Comparison of ENCODE assay signal across 11 mouse cellular contexts in genomic region chr12:76676477-76676876, GRCm38 (mm10). TPM values are rescaled to one million over a fixed set of nuclear protein-coding genes. Genes with fewer than 3 reads are reported as not detected.
DNase-seq lines count a peak whose midpoint lies in the region; ATAC-seq and TF ChIP-seq lines count a peak whose summit lies in the region.
"Had no signal": no experiment of that assay in that cellular context is flagged by ENCODE, and none has a peak within 500 bp of the region (broad histone marks: within the 10 kb centered on the region; RNA-seq: fewer than 3 reads in every experiment).

No protein-coding gene starts in this region.

- no peaks in the 10 kb centered on the region for H3K9me3 ChIP-seq in lung, embryonic 15.5 days
- H3K9me3 ChIP-seq in liver, embryonic 12.5 days (replicated peaks), result no peaks in the 10 kb centered on the region
- H3K9me3 ChIP-seq: limb, embryonic 15.5 days had no signal

- H3K4me1 ChIP-seq in lung, embryonic 15.5 days, result 0 out of 2 replicates have a peak, but pooled peaks cover 3% of the 10 kb centered on the region
- H3K4me1 ChIP-seq in liver, embryonic 12.5 days, result peaks cover 99% of the 10 kb centered on the region

- H3K4me3 ChIP-seq in lung, embryonic 15.5 days, result no peak overlapping the region; the same call in 1 of the 2 replicates
- H3K4me3 ChIP-seq in liver, embryonic 12.5 days, result peak overlapping the region; percentile 23
- H3K4me3 ChIP-seq: limb, embryonic 15.5 days had no signal

- peak overlapping the region; percentile 46 for H3K4me2 ChIP-seq in lung, embryonic 15.5 days
- H3K4me2 ChIP-seq in liver, embryonic 12.5 days, result peak overlapping the region; percentile 70
- H3K4me2 ChIP-seq: limb, embryonic 15.5 days had no signal

- no peak for DNase-seq in frontal cortex, postnatal 10 days (ENCODE audit: low spot score in 2 of 2)
- no peak for DNase-seq in lung, adult 18-20 months
- DNase-seq in brain, embryonic 14.5 days (ENCODE audit: low read depth), result peak; percentile 27
- DNase-seq in ovary, postnatal 36 days (ENCODE audit: low spot score), result no peak
- no peak for DNase-seq in spleen, postnatal 36 days (ENCODE audit: low spot score in 2 of 2)
- DNase-seq: kidney, postnatal 10 days; thymus, postnatal 14 days had no signal

- ATAC-seq in frontal cortex, adult (ENCODE audit: low TSS enrichment), result peak; percentile 70
- ATAC-seq in lung, embryonic 15.5 days (ENCODE audit: borderline replicate concordance, extremely low read depth, low FRiP score, low TSS enrichment), result no peak
- ATAC-seq in liver, embryonic 12.5 days, result no peak

- no peaks in the 10 kb centered on the region for H3K36me3 ChIP-seq in lung, embryonic 15.5 days
- peaks cover 47% of the 10 kb centered on the region for H3K36me3 ChIP-seq in liver, embryonic 12.5 days
- H3K36me3 ChIP-seq: limb, embryonic 15.5 days had no signal

- WGBS in lung, embryonic 15.5 days, result 49% methylated on average over 22 of the region's 22 CpGs
- WGBS in liver, embryonic 12.5 days (ENCODE audit: insufficient replicate concordance), result 59% methylated on average over 22 of the region's 22 CpGs

- H3K27me3 ChIP-seq in lung, embryonic 15.5 days, result no peaks in the 10 kb centered on the region
- H3K27me3 ChIP-seq in liver, embryonic 12.5 days (replicated peaks), result no peaks in the 10 kb centered on the region
- H3K27me3 ChIP-seq: limb, embryonic 15.5 days had no signal

- H3K9ac ChIP-seq in lung, embryonic 15.5 days, result no peak overlapping the region
- H3K9ac ChIP-seq in liver, embryonic 12.5 days, result peak overlapping the region; percentile 66
- H3K9ac ChIP-seq: limb, embryonic 15.5 days had no signal

- no peak for TF ChIP-seq POLR2A in brain, embryonic 14.5 days (IDR thresholded peaks at IDR 0.05; ENCODE audit: borderline replicate concordance, extremely low read depth, insufficient read depth, insufficient read length, poor library complexity, severe bottlenecking)

- no peak overlapping the region for H3K27ac ChIP-seq in lung, embryonic 15.5 days
- peak overlapping the region; percentile 99 for H3K27ac ChIP-seq in liver, embryonic 12.5 days
- H3K27ac ChIP-seq: limb, embryonic 15.5 days had no signal

- TF ChIP-seq CTCF in brain, embryonic 14.5 days (IDR thresholded peaks at IDR 0.05; ENCODE audit: borderline replicate concordance, extremely low read depth, insufficient read depth, insufficient read length), result no peak

RNA-seq across cellular contexts. Expression of gene Sptb, which starts 33.9 kb away (rescaled TPM):
- 0.91 and 1.2 TPM in 2 replicates for polyA plus RNA-seq in lung, embryonic 15.5 days (2015; fragmentation: Nextera tagmentation; extraction: Ambion mirVana)
- 1.8 and 8.4 TPM in 2 replicates for polyA plus RNA-seq in brain, embryonic 14.5 days (2012; rRNA removed)
- polyA plus RNA-seq in liver, embryonic 12.5 days (2016; fragmentation: Nextera tagmentation; extraction: Ambion mirVana), result 83.5 and 94.6 TPM in 2 replicates
